Mouse (Mus musculus): ENCODE results near the gene Fam50a.
A peak's percentile ranks its signal among the peaks of the same experiment; 100 is the strongest.

The Fam50a gene

GRCm38 (mm10) chrX:74312540-74313464 is at the start of gene Fam50a:
Gene Fam50a, plus strand, starts transcription at chrX:74313033.
- peak; percentile 91 for DNase-seq

GRCm38 (mm10) chrX:74269736-74270061 is 43.1 kb upstream of the Fam50a start:
- DNase-seq, result no peak

- peak; percentile 95 for DNase-seq
Measured at GRCm38 (mm10) chrX:74270062-74270901, 42.6 kb upstream of the Fam50a start, which contains the start of gene Rpl10. Gene Rpl10, plus strand, starts transcription at chrX:74270812.

GRCm38 (mm10) chrX:74270902-74271551 is 41.8 kb upstream of the Fam50a start:
- peak; percentile 31 to 51 for DNase-seq

- no peak for DNase-seq
Measured at GRCm38 (mm10) chrX:74273422-74274322, 39.2 kb upstream of the Fam50a start.

- DNase-seq, result no peak
Measured at GRCm38 (mm10) chrX:74277916-74278315, 34.9 kb upstream of the Fam50a start.

- no peak for DNase-seq
Measured at GRCm38 (mm10) chrX:74281041-74281731, 31.6 kb upstream of the Fam50a start.

- peak; percentile 93 to 95 for DNase-seq
Measured at GRCm38 (mm10) chrX:74281732-74282394, 31.0 kb upstream of the Fam50a start, which contains the start of the genes Taz and Dnase1l1. Gene Taz, plus strand, starts transcription at chrX:74281912. Gene Dnase1l1, minus strand, starts transcription at chrX:74282337.

- DNase-seq, result peak; percentile 88 to 91
Measured at GRCm38 (mm10) chrX:74282395-74283091, 30.3 kb upstream of the Fam50a start.

GRCm38 (mm10) chrX:74283092-74283437 is 29.8 kb upstream of the Fam50a start:
- DNase-seq, result no peak

- no peak for DNase-seq
Measured at GRCm38 (mm10) chrX:74293431-74293830, 19.4 kb upstream of the Fam50a start.

GRCm38 (mm10) chrX:74296538-74297448 is 16.0 kb upstream of the Fam50a start, which contains the start of gene Atp6ap1:
Gene Atp6ap1, plus strand, starts transcription at chrX:74297097.
- peak; percentile 96 for DNase-seq

GRCm38 (mm10) chrX:74298348-74298747 is 14.5 kb upstream of the Fam50a start:
- DNase-seq, result no peak

GRCm38 (mm10) chrX:74299721-74300120 is 13.1 kb upstream of the Fam50a start:
- DNase-seq, result no peak

- peak; percentile 68 to 71 for DNase-seq
Measured at GRCm38 (mm10) chrX:74304867-74305700, 7.7 kb upstream of the Fam50a start, which contains the start of gene Gdi1. Gene Gdi1, plus strand, starts transcription at chrX:74304998.

GRCm38 (mm10) chrX:74328725-74329161 is 15.9 kb downstream of the Fam50a start, which contains the start of gene Plxna3:
Gene Plxna3, plus strand, starts transcription at chrX:74329066.
- DNase-seq, result peak; percentile 63 to 73

- no peak for DNase-seq
Measured at GRCm38 (mm10) chrX:74329215-74329671, 16.4 kb downstream of the Fam50a start.
